Mouse (Mus musculus) bone marrow, adult 2 months (tissue): ENCODE results near the gene Duxbl2. TPM values are rescaled to one million over a fixed set of nuclear protein-coding genes. Genes with fewer than 3 reads are reported as not detected.
"Not testable (repeated sequence)": the region's sequence is repeated elsewhere in the genome, so short reads cannot be mapped to it uniquely, and the experiment has no call there.

Experiments used
- H3K27ac ChIP-seq: fragments of 200-500 bp; 2 replicates; pipeline ENCODE4 v1.5.1; 2012; ENCODE audit warnings: low read depth, mild to moderate bottlenecking, control low read depth, inconsistent platforms, low read length; ENCODE audit not compliant: control insufficient read depth, poor library complexity, insufficient read depth
- H3K4me1 ChIP-seq: fragments of 200-500 bp; 2 replicates; pipeline ENCODE4 v1.6.1; 2011; ENCODE audit warnings: low read length; ENCODE audit not compliant: control insufficient read depth, insufficient read depth
- H3K4me3 ChIP-seq: fragments of 200-500 bp; replicated peaks from 2 replicates; pipeline ENCODE3; 2011; ENCODE audit warnings: mild to moderate bottlenecking, low read depth, low read length, control low read depth; ENCODE audit not compliant: control insufficient read depth
- WGBS: fragments of 180-500 bp; shearing (Covaris S2); methylation state at CpG from one replicate; pipeline ENCODE4 v1.1.7; 2018; 5-methylcytosine and 5-hydroxymethylcytosine counted together
- polyA plus RNA-seq: library from polyadenylated mRNA; stranded (reverse); fragments of >200 nt; gene quantifications from 2 replicates; pipeline ENCODE4 v1.2.4, GENCODE M21; 2011; ENCODE audit warnings: low replicate concordance; ENCODE audit not compliant: missing spikeins, insufficient read depth, insufficient read length

Gene Duxbl2
- polyA plus RNA-seq: 3.8 TPM in 1 of 2 replicates, not detected in the other

GRCm38 (mm10) chr14:26118150-26118549, at the start of gene Duxbl2:
Gene Duxbl2, plus strand, starts transcription at chr14:26118349.
- H3K4me3 ChIP-seq, H3K27ac ChIP-seq, H3K4me1 ChIP-seq: not testable (repeated sequence)
- WGBS: no CpG with 5 or more reads among the region's 7 CpGs

GRCm38 (mm10) chr14:26076620-26077390, 41.3 kb upstream of the Duxbl2 start:
- H3K4me1 ChIP-seq, H3K27ac ChIP-seq, H3K4me3 ChIP-seq: not testable (repeated sequence)
- no CpG with 5 or more reads among the region's 5 CpGs for WGBS

GRCm38 (mm10) chr14:26081216-26081615, 36.9 kb upstream of the Duxbl2 start, which contains the start of gene Cphx2:
Gene Cphx2, plus strand, starts transcription at chr14:26081516.
- not testable (repeated sequence) for H3K27ac ChIP-seq, H3K4me1 ChIP-seq, H3K4me3 ChIP-seq
- WGBS: no CpG with 5 or more reads among the region's 6 CpGs

GRCm38 (mm10) chr14:26081997-26082396, 36.2 kb upstream of the Duxbl2 start, which contains the start of gene Cphx3:
Gene Cphx3, plus strand, starts transcription at chr14:26082297.
- not testable (repeated sequence) for H3K4me3 ChIP-seq, H3K27ac ChIP-seq, H3K4me1 ChIP-seq
- WGBS: no CpG with 5 or more reads among the region's 1 CpGs

GRCm38 (mm10) chr14:26097622-26098021, 20.5 kb upstream of the Duxbl2 start:
- H3K27ac ChIP-seq, H3K4me1 ChIP-seq, H3K4me3 ChIP-seq: not testable (repeated sequence)
- no CpG with 5 or more reads among the region's 3 CpGs for WGBS

GRCm38 (mm10) chr14:26118550-26119000, 426 bp downstream of the Duxbl2 start:
- not testable (repeated sequence) for H3K4me1 ChIP-seq
- no CpG with 5 or more reads among the region's 18 CpGs for WGBS

GRCm38 (mm10) chr14:26119095-26119494, 946 bp downstream of the Duxbl2 start:
- H3K27ac ChIP-seq, H3K4me3 ChIP-seq: not testable (repeated sequence)
- whole genome bisulfite sequencing: no CpG with 5 or more reads among the region's 7 CpGs

More at GRCm38 (mm10) chr14:26118550-26119000, 426 bp downstream of the Duxbl2 start:
- H3K4me3 ChIP-seq, H3K27ac ChIP-seq: not testable (repeated sequence)

GRCm38 (mm10) chr14:26147095-26147494, 28.9 kb downstream of the Duxbl2 start:
- H3K27ac ChIP-seq, H3K4me1 ChIP-seq, H3K4me3 ChIP-seq: not testable (repeated sequence)
- no CpG with 5 or more reads among the region's 2 CpGs for WGBS

More at GRCm38 (mm10) chr14:26119095-26119494, 946 bp downstream of the Duxbl2 start:
- H3K4me1 ChIP-seq: not testable (repeated sequence)

- WGBS: no CpG with 5 or more reads among the region's 7 CpGs
- not testable (repeated sequence) for H3K27ac ChIP-seq, H3K4me1 ChIP-seq, H3K4me3 ChIP-seq
These were observed 37.9 kb downstream of the Duxbl2 start for GRCm38 (mm10) chr14:26156032-26156431.

GRCm38 (mm10) chr14:26161156-26161555, 43.0 kb downstream of the Duxbl2 start:
- not testable (repeated sequence) for H3K4me1 ChIP-seq, H3K4me3 ChIP-seq, H3K27ac ChIP-seq
- WGBS: no CpG with 5 or more reads among the region's 9 CpGs

GRCm38 (mm10) chr14:26162423-26162822, 44.3 kb downstream of the Duxbl2 start:
- not testable (repeated sequence) for H3K4me3 ChIP-seq, H3K27ac ChIP-seq, H3K4me1 ChIP-seq
- WGBS: no CpG with 5 or more reads among the region's 5 CpGs

- not testable (repeated sequence) for H3K27ac ChIP-seq
These were observed 47.1 kb downstream of the Duxbl2 start for GRCm38 (mm10) chr14:26165266-26165665.

GRCm38 (mm10) chr14:26173955-26174354, 55.8 kb downstream of the Duxbl2 start:
- not testable (repeated sequence) for H3K4me1 ChIP-seq, H3K27ac ChIP-seq, H3K4me3 ChIP-seq
- no CpG with 5 or more reads among the region's 3 CpGs for WGBS

More at GRCm38 (mm10) chr14:26165266-26165665, 47.1 kb downstream of the Duxbl2 start:
- H3K4me1 ChIP-seq, H3K4me3 ChIP-seq: not testable (repeated sequence)
- WGBS: no CpG with 5 or more reads among the region's 12 CpGs

- not testable (repeated sequence) for H3K4me3 ChIP-seq, H3K4me1 ChIP-seq, H3K27ac ChIP-seq
- WGBS: no CpG with 5 or more reads among the region's 6 CpGs
These were observed 56.9 kb downstream of the Duxbl2 start for GRCm38 (mm10) chr14:26175028-26175427.
